Mouse (Mus musculus) brain, adult 2 months (tissue): ENCODE measurements around the gene Slc2a5.

Source experiments
- DNase-seq: peaks from one replicate; pipeline ENCODE4 v3.0.0; 2011; ENCODE audit warnings: low read depth, low spot score

Slc2a5 gene

DNA sequence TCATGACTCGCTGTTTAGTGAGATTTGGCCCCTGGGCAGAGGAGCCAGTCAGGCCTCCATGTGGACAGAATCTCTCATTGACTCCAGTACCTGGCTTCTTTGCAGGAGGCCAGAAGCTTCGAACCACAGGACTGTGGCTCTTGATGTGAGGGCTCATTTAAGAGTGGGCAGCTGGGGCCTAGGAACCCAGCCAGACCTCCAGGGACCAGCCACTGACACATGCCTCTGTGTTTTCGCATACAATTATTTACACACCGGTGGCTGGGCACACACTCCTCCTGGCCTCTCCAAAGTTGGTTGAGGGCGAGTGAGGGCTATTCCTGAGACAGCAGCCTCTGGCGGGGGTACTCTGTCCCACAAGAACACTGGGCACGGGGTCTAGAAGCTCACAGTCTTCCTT, 21.3 kb downstream of the Slc2a5 start:
- no peak for DNase-seq

DNA sequence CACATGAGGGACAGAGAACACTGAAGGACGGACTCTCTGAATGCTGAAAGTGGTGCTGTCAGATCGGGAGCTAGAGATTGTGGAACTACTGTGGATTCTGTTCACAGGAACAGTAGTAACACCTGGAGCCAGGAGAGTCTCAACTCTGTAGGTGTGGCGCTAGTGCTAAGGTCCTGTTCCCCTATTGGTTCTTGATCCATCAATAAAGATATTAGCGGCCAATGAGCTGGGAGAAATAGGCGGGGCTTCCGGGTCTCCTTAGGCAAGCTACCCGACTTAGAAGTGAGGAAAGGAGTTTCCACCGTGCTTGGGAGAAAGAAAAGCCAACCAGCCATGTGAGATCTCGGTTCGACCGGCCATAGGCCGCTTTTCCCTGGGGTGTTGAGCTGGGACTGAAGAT, 25.2 kb downstream of the Slc2a5 start:
- no peak for DNase-seq

DNA sequence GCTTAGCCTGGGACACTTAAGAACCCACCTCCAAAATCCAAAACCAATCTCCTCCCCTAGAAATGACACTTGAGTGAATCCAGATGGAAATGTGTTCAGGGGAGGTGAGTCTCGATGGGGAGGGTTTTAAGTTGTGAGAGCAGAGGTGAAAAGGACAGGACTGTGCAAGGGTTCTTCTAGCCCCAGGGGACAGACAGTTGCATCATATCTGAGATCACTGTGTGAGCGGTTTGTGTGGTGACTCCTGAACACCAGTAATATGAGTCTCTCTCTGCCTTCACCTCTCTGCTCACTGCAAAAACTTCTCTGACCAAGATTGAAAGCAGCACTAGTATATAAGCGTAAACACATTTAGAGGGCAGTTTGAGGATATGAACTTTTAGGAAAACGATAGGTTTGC, 27.2 kb downstream of the Slc2a5 start:
- DNase-seq: no peak

DNA sequence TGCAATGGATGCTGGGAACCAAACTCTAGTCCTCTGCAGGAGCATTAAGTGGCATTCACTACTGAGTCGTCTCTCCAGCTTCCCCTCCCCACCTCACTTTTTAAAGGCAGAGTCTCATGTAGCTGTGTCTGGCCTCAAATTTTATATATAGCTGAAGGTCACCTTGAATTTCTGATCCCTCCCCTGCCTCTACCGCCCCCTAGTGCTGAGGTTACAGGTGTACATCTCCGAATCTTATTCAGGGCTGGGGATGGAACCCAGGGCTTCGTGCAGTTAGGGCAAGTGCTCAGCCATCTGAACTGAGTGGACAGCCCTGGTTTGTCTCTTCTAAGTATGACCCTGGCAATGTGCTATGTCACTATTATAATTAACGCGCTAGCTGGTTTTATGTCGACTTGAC, 32.0 kb downstream of the Slc2a5 start:
- DNase-seq: no peak

DNA sequence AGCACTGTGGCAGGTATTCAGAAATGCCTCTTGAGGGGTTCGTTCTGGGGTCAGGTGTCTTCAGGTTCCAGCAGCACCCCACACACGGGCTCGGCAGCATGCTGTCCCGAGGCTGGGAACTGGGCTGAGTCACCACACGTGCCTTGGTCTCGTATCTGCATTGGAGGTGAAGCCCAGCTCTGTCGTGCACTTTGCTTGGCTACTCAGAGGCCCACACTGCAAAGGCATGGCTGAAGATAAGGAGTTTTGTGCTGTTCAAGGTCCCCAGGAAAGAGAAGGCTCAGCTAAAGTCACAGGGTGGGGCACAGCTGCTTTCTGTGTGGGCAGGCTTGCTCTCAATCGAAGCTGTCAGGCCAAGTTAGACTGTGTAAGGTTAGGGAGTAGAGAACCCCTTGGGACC, 33.4 kb downstream of the Slc2a5 start:
- no peak for DNase-seq

DNA sequence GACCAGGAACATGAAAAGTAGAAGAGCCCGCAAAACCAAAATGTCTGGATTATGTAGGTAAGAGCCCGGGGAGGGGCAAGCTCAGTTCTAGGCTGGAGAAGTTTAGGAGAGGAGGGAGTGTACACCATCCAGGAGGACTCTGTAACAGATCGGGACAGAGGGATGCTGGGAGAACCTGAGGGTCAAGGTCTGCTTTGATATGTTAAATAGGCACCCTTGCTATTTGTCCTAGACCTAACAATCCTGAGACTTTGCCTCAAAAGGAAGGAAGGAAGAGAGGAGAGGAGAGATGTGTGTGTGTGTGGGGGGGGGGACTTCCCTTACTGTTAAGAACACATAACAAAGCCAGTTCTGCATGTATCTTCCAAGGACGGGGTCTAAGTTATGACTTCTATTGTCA, 36.2 kb downstream of the Slc2a5 start:
- DNase-seq: no peak

DNA sequence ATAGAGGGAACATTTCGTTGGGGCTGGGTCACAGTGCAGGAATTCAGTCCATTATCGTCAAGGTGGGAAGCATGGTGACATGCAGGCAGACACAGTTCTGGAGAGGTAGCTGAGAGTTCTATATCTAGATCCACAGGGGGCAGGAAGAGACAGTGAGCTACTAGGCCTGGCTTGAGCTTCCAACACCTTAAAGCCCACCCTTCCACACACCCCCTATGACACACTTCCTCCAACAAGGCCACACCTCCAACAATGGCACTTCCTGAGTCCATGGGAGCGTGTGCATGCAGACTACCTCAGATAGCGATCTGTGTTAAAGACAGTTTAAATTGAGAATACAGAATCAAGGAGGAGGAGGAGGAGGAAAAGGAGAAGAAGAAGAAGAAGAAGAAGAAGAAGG, 36.6 kb downstream of the Slc2a5 start:
- DNase-seq: no peak

DNA sequence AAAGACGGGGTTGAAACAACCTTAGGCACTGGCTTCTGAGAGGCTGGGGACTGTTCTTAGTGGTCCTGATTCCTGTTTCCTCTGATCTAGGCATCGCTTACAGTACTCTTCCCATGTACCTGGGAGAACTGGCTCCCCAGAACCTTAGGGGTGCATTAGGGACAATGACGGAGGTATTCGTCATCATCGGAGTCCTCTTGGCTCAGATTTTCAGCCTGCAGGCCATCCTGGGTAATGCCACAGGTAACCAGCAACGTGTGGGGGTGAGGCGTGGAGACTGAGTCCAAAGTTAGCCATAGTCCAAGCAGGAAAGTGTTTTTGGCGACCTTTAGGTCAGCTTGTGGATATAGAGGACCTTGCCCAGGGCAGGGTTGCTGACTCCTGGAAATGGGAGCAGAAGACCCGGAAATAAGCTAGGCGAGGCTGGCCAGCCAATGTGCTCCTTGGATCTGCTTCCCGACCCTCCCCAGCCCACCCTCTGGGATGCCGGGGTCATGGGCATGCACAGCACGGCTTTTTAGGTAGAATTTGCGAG, 38.3 kb downstream of the Slc2a5 start:
- no peak for DNase-seq

DNA sequence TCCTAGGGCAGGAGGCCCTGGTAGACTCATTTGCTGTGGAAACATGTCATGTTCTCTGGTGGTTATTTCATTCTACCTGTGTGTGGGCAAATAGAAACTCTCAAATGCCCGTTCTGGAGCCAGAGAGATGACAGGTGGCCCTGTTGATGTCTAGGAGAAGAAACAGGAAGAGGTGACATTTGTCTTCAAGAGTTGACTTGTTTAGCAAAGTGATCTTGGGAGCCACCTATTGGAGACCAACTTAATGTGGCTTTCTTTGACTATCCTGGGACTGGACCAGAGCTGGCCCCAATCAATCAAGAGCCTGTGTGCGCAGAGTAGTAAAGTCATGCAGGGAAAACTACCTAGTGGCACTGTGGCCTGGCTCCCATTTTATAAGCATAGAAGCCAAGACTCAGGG, 40.4 kb downstream of the Slc2a5 start:
- no peak for DNase-seq

DNA sequence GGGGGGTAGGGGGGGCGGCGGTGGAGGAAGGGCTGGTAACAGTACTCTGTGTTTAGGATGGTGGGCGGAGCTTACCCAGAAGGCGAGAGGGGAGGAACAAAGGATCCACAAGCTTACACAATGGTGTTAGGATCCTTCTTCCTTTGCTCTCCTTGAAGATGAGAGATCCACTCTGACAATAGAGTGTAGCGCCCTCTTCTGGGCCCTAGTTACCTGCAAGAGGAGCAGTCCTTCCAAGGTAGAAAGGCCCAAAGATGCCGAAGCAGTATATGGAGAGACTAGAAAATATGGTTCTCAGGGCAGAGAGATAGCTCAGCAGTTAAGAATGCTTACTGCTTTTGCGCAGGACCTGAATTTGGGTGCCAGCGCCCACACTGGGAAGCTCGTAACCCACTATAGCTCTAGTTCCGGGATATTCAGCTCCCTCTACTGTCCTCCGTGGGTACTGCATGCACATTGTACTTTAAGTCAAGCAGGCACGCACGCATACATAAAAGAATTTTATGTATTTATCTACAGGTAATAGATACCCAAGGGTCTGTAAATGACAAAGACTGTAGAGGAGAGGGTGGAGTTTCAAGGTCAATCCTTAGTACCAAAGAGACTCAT, 43.6 kb downstream of the Slc2a5 start:
- no peak for DNase-seq

DNA sequence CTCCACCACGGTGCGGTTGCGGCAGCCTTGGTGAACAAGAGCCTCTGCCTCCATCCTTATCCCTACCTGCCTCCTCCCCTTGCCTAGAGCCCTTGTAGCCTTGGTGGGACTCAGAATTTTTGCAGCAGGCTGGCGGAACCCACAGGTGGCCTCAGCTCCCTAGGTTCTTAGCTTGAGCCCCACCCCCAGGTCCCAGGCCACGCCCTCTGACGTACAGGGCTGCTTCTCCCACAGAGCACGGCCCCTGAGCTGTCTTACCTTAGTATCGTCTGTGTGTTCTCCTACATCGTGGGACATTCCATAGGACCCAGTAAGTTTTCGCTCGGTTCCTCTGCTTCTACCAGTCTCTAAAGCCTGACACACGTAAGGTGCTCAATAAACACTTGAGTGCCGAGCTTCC, 45.8 kb downstream of the Slc2a5 start:
- no peak for DNase-seq

DNA sequence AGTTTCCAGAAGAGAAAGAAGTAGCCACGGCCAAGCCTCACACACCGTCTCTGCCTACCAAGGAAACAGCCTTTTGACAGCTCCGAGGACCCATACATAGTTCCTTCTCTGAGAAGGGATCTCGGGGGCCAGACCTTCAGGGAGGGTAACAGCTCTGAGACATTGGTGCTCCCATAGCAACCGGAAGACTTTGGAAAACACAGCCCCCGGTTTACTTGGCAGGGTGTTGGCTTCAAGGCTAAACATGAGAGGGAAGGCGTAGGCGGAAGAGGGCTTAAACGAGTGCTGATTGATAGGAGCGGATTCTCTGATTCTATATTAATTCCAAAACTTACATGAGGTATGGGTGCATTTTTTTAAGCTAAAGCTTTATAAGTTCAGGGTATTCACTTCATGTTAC, 49.3 kb downstream of the Slc2a5 start:
- DNase-seq: peak; percentile 65

DNA sequence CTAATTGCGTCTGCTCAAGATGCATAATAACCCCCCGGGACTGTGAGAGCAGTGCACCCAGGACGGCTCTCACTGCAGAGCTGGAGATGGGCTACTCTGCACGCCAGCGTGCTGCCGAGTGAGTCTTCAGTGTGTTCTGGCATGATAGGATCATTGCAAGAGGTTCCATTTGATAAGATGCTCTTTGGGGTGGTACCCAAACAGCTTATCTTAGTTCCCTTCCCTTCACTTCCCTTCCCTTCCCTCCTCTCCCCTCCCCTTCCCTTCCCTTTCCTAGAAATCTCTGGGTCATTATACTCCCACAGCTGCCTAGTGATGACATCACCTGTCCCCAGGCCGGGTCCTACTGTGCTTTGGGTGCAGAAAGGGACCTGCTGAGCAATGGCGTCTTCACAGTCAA, 53.0 kb downstream of the Slc2a5 start:
- DNase-seq: no peak

DNA sequence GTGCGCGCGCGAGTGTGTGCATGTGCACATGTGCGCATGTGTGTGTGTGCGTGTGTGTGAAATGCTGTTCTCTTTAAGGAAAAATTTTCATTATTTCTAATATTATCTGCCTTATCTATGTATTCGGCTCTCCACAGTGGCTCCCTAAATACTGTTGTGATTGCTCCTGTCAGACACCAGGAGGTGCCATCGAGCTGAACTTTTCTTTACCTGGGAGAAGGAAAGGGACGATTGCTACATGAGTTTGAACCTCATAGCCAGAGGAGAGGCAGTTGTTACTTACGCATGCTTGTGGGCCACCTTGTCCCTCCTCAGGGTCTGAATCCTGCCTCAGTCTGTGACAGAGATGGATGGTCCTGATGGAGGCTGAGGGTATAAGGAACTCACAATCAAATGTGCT, 54.2 kb downstream of the Slc2a5 start:
- DNase-seq: peak; percentile 68

DNA sequence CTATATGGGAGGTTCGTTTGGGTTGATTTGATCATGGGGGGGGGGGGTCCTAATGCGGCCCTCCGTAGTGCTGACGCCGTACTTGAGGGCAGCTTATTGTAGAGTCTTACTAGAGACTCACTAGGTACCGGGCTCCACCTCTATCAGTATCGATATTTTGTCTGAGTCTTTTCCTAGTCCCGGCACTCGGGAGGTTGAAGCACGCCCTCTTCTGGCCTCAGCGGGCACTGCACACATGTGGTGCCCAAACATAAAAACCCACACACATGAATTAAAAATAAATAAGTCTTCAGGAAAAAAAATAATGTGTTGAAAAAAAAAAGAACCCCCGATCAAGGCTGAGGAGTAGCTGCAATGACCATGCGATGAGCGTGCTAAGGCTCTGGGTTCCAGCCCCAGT, 54.9 kb downstream of the Slc2a5 start:
- DNase-seq: no peak

DNA sequence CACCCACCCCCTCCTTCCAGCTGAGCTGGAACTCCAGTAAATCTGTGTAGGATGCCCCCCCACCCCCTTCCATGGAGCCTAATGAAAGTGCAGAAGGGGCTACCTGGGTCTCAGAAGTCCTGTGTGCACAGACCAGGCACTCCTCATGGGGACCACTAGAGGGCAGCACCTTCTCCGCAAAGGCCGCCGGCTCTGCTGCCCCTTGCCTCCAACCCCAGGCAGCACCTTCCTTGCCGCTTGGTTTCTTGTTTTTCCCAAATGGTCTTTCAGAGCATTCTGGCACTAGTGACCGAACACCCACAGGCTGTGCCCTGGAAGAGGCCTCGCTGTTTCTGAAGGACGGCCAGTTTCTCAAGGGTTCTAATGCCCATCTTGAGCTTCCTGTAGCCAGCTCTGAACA, 57.5 kb downstream of the Slc2a5 start:
- peak; percentile 65 for DNase-seq

DNA sequence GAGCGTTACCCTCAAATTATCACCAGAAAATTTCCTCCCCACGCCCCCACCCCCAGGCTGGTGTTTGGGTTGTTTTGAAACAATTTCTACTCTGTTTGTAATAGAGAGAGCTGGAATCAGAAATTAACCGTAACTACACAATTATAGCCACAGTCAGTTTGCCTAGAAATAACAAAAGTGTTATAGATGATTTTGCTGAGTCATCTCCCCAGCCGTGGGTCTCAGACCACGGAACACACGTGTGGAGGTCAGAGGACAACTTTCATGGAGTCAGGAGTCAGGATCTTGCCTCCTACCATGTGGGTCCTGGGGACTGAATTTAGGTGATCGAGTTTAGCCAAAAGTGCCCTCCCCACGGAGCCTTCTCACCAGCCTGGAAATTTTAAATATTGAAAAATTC, 58.0 kb downstream of the Slc2a5 start:
- no peak for DNase-seq

DNA sequence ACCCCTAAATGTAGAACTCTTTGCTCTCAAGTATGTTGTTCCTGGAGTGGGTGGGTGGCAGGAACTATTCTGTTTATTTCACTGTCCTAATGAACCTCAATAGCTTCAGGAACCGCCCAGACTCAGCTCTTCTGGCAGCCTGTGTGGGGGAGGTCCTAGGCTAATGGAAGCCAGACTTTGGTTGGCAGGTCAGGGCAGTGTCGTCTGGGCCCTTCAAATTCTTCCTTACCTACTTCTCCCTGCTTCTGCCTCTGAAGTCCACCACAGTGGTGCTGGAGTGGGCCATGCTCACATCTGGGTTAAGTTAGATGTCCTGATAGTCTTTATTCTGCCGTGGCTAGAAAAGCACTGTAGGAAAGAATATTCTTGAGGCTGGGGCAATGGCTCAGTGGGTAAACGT, 59.0 kb downstream of the Slc2a5 start:
- no peak for DNase-seq

DNA sequence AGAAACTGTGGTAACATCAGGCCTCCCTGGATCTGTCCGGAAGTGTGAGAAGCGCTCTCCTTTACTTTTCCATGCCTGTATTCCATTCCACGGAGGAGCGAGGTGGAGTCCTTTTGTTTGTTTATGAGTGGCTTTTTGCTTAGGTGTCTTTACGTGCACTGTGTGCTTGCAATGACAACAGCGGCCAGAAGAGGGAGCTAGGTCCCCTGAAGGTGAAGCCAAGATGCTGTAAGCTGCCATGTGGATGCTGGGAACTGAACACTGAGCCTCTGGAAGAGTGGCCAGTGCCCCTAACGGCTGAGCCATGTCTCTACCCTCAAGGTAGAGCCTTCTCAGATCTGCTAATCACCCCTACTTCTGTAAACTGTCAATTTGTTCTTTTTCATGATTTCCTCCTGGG, 62.2 kb downstream of the Slc2a5 start:
- no peak for DNase-seq

DNA sequence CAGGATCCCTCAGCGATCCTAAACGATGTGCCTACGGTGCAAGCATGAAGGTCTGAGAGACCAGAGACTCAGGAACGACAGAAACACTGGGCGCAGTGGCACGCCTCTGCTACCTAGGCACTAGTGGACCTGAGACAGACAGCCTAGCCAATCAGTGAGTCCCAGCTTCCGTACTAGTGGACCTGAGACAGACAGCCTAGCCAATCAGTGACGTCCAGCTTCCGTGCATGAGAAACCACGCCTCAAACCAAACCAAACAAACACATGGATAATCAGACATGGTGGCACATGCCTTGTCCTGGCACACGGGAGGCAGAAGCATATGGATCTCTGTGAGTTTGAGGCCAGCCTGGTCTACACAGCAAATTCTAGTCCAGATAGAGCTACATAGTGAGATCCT, 69.2 kb downstream of the Slc2a5 start:
- DNase-seq: peak; percentile 25

DNA sequence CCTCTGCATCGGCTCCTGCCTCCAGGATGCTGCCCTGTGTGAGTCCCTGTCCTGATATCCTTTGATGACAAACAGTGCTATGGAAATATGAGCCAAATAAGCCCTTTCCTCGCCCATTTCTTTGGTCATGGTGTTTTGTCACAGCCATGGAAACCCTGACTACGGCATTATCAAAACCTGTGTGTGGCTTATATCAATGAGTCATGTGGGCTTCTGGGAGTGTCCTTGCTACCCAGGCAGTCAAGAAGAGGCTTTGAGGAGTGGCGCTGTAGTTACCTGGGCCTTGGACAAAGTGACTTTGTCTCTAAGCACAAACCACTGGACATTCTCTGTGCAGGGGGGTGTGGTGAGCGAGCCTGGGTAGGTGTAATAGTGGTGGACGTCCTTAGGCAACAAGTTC, 73.1 kb downstream of the Slc2a5 start:
- DNase-seq: no peak
